Mouse (Mus musculus): ENCODE measurements at regions not wholly inside any gene's neighbourhood (a gene's known extent, or its start where the extent isn't known, plus 50 kb on each side); places are given as distances from the start of the nearest gene placed in this dataset.

GRCm38 (mm10) chr3:17201773-17202172, 746.4 kb upstream of the Cypt12 start:
- no peak for DNase-seq

GRCm38 (mm10) chr3:17214031-17214430, 734.2 kb upstream of the Cypt12 start:
- no peak for DNase-seq

DNA sequence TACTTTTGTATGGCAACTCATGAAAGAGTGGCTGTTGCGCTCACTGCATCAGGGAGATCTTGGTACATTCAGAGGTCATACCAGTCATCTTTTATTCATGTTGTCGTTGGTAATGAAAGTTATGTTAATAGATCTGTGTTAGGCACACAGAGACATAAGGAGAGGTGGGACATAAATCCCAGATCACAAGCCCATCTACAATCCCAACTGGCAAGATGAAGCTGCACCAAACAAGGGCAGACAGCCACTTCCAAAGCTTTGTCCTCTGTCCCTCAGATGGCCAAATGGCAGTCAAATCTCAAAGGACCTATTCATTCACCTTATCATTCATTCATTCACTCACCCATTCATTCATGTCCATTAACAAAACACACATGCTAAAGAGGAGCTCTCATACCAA, 731.4 kb upstream of the Cypt12 start:
- DNase-seq, result peak; percentile 18

DNA sequence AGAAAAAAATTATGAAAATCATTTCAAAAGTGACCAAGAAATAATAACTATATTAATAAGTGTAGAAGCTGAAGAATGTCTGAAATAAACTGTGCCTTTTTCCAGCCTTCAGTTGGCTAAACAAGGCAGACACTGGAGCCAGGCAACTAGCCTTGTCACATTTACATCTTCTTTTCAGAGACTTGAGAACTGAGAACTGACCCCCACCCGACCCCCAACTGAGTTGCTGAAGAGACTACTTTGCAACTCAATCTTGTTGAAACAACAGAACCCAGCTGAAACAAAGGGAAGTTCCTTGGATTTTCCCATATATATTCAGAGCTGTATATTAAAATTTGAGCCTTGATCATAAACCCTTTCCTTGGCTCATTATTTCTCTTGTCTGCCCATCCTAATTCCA, 709.8 kb upstream of the Cypt12 start:
- no peak for DNase-seq

- DNase-seq, result no peak
Measured at GRCm38 (mm10) chr3:17258397-17258796, 689.8 kb upstream of the Cypt12 start.

- no peak for DNase-seq
Measured at GRCm38 (mm10) chr3:17259093-17259492, 689.1 kb upstream of the Cypt12 start.

- no peak for DNase-seq
Measured at GRCm38 (mm10) chr3:17281231-17281630, 667.0 kb upstream of the Cypt12 start.

DNA sequence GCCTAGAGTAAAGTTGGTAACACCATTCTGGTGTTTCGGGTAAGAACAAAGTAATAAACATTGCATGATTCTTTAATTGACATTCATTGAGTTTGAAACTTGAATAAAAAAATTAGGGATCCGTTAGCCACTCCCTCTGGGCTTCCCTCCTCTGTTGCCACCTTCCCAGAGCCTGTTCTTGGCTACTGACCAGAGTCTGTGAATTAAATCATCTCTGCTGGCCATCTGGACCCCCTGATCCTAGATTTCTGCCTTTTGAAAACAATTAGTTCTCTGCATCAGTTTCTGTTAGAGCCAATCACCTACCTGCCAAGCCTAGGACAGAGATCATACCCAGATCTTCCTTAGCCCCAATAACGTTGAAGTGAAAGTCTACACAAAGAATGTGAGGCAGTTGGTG, 665.3 kb upstream of the Cypt12 start:
- DNase-seq, result no peak

DNA sequence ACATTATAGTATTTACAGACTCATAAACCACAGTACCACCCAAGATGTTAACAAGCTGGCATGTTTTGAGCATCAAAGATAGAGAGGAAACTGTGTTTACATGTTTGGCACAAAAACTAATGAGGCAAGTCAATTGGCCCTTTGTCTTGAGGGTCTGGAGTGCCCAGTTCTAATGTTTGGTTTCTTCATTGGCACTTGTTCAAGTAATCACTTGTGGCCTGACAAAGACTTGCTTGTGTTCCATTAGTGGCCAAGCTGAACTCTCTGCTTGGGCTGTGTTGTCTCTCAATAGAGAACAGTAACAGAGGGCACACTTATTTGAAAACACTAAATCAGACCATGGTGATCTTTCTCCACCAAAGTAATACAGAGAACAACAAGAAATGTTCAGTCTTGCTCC, 630.7 kb upstream of the Cypt12 start:
- DNase-seq, result no peak

DNA sequence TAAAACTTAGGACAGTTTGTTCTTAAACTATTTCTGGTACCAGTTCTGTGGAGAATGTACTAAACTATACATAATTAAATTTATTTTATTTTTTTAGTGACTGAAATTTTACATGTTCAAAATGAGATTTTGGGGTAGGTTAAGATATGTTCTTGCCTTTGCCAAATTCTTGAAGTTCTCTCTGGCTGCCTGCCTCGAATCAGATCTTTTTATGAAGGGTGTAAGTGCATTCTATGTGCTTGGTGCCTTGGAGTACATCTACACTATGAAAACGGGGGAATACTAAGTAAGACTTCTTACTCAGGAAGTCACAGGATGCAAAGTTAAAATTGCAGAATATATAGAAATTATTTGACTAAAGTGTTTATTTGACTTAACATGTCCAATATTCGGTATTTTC, 629.8 kb upstream of the Cypt12 start:
- no peak for DNase-seq

DNA sequence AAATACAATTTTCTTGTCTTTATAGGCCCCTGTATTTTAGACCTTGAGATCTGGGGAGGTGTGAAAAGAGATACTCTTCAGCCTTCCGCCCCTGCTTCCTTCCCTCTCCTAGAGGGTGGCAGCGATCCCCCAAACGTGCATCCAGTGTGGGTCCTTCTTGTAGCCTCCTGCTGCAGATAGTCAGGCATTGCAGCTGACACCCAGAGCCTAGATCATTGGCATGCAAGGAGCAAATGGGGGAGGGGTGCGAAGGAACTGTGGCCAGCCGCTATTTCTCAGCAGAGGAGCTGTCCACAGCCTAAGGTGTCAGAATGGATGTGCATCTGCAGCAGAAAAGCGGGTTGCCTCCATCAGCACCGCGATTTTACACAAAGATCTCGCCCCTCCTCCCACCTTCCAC, 629.0 kb upstream of the Cypt12 start:
- peak; percentile 79 for DNase-seq

- no peak for DNase-seq
Measured at GRCm38 (mm10) chr3:17319931-17320330, 628.3 kb upstream of the Cypt12 start.

DNA sequence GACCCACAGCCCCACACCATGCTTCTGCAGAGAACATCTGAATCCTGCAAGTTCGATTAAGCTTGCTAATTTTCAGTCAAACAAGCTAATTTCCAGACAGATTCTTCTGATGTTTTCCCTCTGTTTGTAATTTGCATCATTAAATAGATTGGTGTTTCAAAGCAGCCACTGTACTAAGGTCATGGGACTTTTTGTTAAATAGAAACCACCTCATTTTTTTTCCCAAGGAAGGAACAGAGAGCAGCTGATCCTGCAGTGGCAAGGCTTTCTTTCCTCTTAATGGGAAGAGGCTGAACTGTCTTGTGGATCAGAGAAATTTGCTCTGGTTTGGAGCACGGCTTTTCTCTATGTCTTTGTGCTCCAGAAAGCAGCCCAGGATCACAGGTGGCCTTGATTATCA, 625.9 kb upstream of the Cypt12 start:
- DNase-seq, result no peak

DNA sequence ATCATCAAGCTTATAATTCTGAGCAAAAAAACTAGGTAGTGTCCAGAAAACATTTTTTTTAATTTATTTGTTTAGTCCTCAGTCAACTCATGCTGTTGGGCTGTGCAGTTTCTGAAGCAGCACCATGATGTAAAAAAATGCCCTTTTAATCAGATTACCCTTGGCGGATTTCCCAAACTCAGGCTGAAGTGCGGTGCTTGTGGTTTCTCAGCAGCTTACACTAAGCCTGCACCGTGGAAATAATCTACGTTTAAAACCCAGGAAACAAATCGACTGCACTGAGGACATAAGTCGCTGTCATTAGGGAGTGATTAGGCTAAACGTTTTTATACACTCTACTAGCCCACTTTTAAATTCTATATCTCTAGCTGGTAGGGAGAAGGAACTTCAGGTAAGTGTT, 623.4 kb upstream of the Cypt12 start:
- no peak for DNase-seq

- no peak for DNase-seq
Measured at GRCm38 (mm10) chr3:17325821-17326220, 622.4 kb upstream of the Cypt12 start.

- DNase-seq, result no peak
Measured at GRCm38 (mm10) chr3:17326292-17326691, 621.9 kb upstream of the Cypt12 start.

- DNase-seq, result no peak
Measured at GRCm38 (mm10) chr3:17326774-17327173, 621.4 kb upstream of the Cypt12 start.

GRCm38 (mm10) chr3:17327706-17328105, 620.5 kb upstream of the Cypt12 start:
- DNase-seq, result no peak

DNA sequence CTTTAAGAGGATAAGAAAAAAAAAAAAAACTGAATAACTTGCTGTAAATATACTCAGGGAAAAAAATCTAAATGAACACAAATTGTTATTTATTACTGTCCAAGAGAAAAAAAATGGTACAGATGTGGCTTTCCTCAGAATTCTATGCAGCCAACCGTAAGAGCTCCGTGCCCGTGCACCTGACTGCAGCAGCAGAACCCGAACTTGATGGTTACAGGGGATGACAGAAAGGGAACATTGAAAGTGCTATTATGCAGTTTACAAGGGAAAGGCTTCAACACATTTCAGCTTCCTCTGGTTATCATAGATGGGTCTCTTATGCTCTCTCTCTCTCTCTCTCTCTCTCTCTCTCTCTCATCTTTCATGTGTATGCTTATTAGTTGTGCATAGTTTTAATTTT, 618.8 kb upstream of the Cypt12 start:
- DNase-seq, result no peak

GRCm38 (mm10) chr3:17330429-17331373, 617.5 kb upstream of the Cypt12 start:
- DNase-seq, result no peak

DNA sequence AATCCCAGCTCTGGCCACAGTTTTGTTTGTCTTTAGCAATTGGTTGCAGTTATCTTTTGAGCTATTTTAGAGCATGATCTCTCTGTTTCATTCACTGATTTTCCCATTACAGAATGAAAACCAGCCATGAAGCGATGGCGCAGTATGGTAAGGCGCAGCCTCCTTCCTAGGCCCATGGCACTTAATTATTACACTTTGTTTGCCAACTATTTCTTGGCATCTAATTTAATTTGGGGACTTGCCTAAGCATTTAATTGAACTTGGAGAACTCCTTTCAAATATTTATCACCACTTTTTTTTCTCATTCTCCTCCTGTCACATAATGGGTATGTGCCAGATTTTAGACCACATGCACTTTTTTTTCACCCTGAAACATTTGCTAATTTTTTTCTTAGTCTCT, 588.0 kb upstream of the Cypt12 start:
- DNase-seq, result no peak

All from embryo, embryonic 11 days (tissue).